Mouse (Mus musculus) urinary bladder, adult 2 months (tissue): ENCODE results near the gene Msmb. TPM values are rescaled to one million over a fixed set of nuclear protein-coding genes. Genes with fewer than 3 reads are reported as not detected.
A peak's percentile ranks its signal among the peaks of the same experiment; 100 is the strongest.
"Not testable (repeated sequence)": the region's sequence is repeated elsewhere in the genome, so short reads cannot be mapped to it uniquely, and the experiment has no call there.

Experiments
- DNase-seq: peaks from one replicate; pipeline ENCODE4 v3.0.0; 2022; ENCODE audit warnings: low spot score
- polyA plus RNA-seq: library from polyadenylated mRNA; depleted of rRNA; stranded (reverse); fragments of >200 nt; gene quantifications from 2 replicates; pipeline ENCODE4 v1.2.3, GENCODE M21; 2012; rRNA removed

Msmb gene
- polyA plus RNA-seq, 1 experiment: not detected

DNA sequence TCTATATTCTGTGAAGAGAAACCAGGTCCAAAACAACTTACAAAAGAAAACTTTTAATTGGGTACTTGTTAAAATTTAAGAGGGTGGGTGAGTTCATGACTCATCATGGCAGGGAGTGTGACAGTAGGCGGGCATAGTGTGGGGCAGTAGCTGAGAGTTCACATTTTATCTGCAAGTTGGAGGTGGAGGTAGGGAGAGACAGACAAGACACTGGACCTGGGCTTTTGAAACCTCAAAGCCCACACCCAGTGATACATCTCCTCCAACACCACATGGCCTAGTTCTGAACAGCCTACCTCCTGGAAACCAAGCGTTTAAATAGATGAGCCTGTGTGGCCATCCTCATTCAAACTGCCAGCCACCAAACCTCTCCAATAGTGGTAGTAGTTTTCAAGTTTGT is 33.5 kb downstream of the Msmb start:
- no peak for DNase-seq

DNA sequence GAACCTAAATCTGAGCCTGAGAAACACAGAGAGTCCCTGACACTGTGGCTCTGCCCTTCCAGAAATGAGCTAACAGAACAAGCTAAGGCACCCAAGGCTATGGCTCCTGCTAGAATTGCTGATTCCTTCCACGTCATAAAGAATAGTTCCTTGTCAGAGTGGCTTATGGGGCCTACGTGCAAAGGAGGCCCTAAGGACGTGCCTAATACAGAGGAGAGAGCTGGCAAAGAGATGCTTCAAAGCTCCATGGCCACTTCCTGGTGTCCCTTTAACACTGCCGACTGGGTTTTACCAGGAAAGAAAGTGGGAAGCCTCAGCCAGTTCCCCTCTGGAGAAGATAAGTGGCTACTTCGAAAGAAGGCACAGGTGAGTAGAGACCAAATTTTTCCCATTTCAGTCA is 34.8 kb downstream of the Msmb start:
- not testable (repeated sequence) for DNase-seq

DNA sequence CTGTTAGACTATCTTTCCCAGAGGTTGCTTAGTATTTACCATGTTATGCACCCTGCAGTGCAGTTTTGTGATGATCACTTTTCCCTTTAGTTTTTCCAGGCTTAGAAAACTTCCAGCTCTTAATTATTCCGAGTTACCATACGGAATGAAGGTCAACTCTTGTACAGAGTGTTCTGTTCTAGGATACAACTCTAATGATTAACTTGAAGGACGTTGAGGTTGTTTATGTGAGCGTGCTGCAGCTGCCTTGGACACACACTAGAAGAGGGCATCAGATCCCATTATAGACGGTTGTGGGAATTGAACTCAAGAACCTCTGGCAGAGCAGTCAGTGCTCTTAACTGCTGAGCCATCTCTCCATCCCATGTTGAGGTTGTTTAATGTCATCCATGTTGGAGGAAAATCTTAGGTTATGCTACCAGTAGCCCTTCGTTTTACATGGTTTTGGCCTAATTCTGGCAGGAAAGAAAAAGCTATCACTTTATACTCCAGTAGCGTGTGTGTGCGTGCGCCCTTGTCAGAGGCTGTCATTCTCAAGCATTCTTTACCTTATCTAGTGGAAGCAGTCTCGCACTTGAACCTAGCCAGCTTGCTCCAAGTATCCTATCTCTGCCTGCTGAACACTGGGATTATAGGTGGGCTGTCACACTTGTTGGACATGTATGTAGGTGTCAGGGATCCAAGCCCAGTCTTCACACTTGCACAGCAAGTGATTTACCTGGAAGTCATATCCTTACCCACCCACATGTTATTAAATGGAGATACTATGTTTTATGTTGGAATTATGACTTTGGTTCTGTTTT is 37.8 kb downstream of the Msmb start:
- DNase-seq: no peak

DNA sequence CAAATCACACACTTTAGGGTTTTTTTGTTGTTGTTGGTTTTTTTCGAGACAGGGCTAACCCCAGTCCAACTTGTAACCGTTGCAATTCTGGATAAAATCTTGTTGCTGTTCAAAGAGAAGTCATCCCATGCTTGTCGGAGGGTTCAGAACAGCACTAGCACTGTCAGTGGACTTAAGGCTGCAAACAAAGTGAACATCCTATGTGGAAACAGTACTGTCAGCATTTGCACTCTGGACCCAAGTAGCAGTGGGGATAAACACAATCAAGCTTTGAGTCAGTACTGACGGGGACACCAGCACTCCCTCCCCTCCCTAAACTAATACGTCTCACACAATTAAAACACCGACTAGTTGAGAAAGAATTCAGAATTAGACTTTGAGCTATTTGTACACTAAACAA is 39.0 kb downstream of the Msmb start:
- DNase-seq: no peak

DNA sequence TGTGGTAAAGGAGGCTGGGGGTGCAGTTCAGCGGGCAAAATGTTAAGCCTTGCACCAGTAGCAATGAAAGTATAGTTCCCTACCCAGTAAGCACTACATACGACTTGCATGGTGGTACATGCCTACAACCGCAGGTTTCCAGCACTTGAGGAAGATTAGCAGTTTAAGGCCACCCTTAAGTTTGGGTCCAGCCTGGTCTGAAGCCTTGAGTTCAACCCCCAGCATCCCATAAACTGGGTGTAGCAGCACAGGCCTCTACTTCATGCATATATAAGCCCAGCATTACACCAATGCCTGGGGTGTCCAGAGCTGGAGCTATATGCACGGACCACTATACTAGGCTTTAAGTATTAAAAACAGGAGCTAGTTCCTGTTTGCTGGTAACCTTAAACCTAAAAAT is 42.0 kb downstream of the Msmb start:
- DNase-seq: no peak

DNA sequence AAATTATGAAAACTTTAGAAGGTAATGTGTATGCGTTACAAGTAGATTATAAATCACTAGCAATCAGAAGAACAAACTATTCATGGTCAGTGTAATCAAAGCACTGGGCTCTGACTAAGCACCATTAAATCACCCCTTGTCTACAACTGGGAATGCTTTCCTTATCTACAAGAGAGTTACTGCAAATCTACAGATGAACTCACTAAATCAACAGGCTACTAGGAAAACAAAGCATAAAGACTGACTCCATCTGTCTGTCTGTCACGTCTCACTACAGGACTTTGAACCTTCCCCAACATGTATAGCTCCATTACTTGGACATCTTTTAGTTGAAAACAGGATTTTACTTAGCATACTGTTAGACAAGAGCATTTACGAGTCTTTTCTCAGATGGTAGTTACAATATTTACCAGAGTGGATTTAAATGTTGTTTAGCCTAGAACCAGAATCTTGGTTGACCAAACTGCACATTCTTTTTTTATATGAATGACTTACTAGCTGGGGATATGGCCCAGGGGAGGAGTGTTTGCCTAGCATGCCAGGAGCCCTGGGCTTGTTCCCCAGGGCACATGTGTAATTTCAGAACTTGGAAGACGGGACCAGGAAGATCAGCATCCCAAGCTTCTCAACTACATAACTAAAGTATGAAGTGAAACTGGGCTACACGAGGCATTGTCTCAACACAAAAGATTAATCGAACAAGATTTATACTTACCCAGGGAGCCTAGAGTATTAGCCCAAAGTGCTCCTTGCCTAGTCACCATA is 49.0 kb downstream of the Msmb start:
- DNase-seq: no peak

DNA sequence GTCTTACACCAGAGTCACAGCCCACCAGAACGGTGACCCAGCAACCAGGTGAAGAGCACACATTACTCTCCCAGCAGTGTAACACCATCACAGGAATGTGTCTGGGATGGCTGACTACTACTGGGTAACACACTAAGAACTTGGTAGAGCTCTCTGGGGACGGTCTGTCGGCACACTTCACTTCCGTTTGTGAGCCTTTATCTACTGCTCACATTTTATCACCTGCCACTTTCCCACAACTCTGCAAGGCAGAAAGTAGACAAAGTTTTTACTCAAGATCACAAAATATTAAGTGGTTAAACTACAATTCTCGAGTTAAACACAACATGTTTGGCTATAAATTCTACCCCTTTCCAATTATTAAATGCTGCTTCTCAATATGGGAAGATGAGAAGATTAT is 50.1 kb downstream of the Msmb start:
- DNase-seq: no peak

DNA sequence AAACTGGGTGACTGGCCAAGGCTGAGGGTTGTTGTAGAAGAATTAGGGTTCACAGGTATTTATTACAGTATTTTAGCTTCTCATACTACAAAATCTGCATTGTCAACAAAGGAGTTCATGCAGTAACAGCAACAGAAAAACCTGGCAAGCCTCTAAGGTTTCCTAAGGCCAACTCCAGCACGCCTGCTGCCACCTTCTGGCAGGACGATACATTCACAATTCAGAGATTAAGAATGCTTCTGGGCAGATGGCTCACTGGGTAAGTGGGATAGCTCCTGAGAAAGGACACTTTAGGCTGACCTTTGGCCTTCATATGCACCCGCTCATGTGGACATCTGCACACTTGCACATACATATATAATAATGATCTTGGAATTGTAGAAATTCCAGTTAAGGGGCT is 50.6 kb downstream of the Msmb start:
- no peak for DNase-seq

DNA sequence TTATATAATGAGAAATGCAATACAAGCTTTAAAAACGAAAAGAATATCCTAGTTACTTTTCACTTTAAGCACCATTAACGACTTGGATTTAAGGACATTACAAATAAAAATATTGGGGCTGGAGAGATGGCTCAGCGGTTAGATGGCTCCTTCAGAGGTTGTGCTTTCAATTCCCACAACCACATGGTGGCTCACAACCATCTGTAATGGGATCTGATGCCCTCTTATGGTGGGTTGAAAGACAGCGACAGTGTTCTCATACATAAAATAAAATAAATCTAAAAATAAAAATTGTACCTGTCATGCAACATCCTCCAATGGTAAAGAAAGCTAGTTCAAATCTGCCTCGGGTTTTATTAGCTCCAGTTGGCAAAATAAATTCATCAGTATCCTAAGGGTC is 51.7 kb downstream of the Msmb start:
- not testable (repeated sequence) for DNase-seq

DNA sequence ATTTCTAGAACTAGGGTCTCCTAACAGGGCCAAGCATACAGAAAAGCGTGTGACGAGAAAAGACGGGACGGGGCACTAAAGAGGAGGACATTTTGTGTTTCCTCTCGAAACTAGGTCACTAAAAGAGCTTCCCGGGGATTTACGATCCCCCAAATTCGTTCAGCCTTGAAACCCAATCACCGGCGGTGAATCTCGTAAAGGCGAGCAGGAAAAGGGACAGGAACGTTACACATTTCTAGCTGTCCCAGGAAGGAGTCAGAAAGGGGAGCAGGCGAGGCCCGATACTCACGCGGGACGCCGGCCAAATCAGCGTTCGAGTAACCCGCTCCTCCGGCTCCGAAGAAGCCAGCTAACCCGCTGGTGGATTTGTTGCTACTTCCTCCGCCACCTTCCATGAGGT is 59.5 kb downstream of the Msmb start:
- no peak for DNase-seq

DNA sequence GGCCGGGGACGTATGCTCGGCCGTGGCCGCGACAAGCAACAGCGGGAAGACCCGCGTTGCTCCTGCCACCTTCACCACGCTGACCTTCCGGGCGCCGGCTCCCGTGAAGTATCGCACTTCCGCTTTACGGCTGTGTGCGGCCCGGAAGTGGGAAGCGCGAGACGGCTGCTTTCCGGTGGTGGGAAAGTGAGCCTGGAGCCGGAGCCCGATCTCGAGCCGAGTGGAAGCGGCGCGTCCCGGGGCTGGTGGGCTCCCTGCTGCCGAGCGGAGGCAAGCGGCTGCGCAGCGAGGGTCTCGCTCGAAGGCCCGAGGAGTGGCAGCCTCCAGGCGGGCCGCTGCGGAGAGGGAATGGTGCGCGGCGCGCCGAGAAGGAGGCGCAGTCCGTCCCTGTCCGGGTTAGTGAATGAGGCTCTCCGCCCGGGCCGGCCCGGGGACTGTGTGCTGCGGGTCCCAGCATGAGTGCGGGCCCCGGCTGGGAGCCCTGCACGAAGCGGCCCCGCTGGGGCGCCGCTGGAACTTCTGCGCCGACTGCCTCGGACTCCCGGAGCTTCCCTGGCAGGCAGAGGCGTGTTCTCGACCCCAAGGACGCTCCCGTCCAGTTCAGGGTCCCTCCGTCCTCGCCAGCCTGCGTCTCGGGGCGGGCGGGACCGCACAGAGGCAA is 60.1 kb downstream of the Msmb start, which contains the start of the genes Timm23 and Parg:
Gene Timm23 (minus strand): TSS at position 108 of the 661 bp plus-strand sequence.
Gene Parg (plus strand): TSS at position 159 of the 661 bp plus-strand sequence.
- DNase-seq: peak; percentile 79

Other genes starting within 250 kb of the Msmb start
- 14.0 and 20.8 TPM in 2 replicates for gene Galnt15, start 113.0 kb upstream of the Msmb start, polyA plus RNA-seq
- gene Oxnad1, start 56.6 kb upstream of the Msmb start, polyA plus RNA-seq: 19.9 and 21.9 TPM in 2 replicates
- 35.7 and 48.1 TPM in 2 replicates for gene Dph3, start 56.3 kb upstream of the Msmb start, polyA plus RNA-seq
- gene Ncoa4, start 17.8 kb downstream of the Msmb start, polyA plus RNA-seq: 77.0 and 77.6 TPM in 2 replicates
- 83.2 and 92.1 TPM in 2 replicates for gene Timm23, start 59.9 kb downstream of the Msmb start, polyA plus RNA-seq
- gene Parg, start 59.9 kb downstream of the Msmb start, polyA plus RNA-seq: 11.4 and 14.3 TPM in 2 replicates
- gene Ogdhl, start 180.0 kb downstream of the Msmb start, polyA plus RNA-seq: 0.50 and 0.87 TPM in 2 replicates
- gene 1700024G13Rik, start 246.4 kb downstream of the Msmb start, polyA plus RNA-seq: not detected in 2 replicates